Mouse (Mus musculus) midbrain, embryonic 14.5 days (tissue): ENCODE data around the gene Rbm38. TPM values are rescaled to one million over a fixed set of nuclear protein-coding genes. Genes with fewer than 3 reads are reported as not detected.

Experiments
- ATAC-seq: fragments of 200-750 bp; cut with Nextera tagmentation; 2 replicates; pipeline ENCODE4 v1.8.0; 2017; ENCODE audit warnings: moderate number of reproducible peaks, moderate library complexity; ENCODE audit not compliant: low FRiP score, low TSS enrichment
- DNase-seq: peaks from one replicate; pipeline ENCODE4 v3.0.0-alpha.2; 2015
- H3K27ac ChIP-seq: fragments of 300-500 bp; sonication (generic); replicated peaks from 2 replicates; pipeline ENCODE4 v1.5.1; 2014; ENCODE audit warnings: mild to moderate bottlenecking, low read depth, low read length, moderate library complexity
- H3K27me3 ChIP-seq: fragments of 300-500 bp; sonication (generic); 2 replicates; pipeline ENCODE4 v1.6.1; 2014; ENCODE audit warnings: low read length, control low read depth, mixed read lengths; ENCODE audit not compliant: control insufficient read depth, insufficient read depth
- H3K36me3 ChIP-seq: fragments of 300-500 bp; sonication (generic); 2 replicates; pipeline ENCODE4 v1.6.1; 2014; ENCODE audit warnings: low read length, control low read depth; ENCODE audit not compliant: control insufficient read depth, insufficient read depth
- H3K4me1 ChIP-seq: fragments of 300-500 bp; sonication (generic); 2 replicates; pipeline ENCODE4 v1.6.1; 2014; ENCODE audit warnings: mild to moderate bottlenecking, antibody characterized with exemption, low read length, control low read depth; ENCODE audit not compliant: control insufficient read depth, insufficient read depth
- H3K4me2 ChIP-seq: fragments of 300-500 bp; sonication (generic); 2 replicates; pipeline ENCODE4 v1.6.1; 2014; ENCODE audit warnings: mild to moderate bottlenecking, low read length, moderate library complexity
- H3K4me3 ChIP-seq: fragments of 300-500 bp; sonication (generic); replicated peaks from 2 replicates; pipeline ENCODE4 v1.5.1; 2014; ENCODE audit warnings: low read depth, low read length
- H3K9ac ChIP-seq: fragments of 300-500 bp; sonication (generic); replicated peaks from 2 replicates; pipeline ENCODE4 v1.6.1; 2014; ENCODE audit warnings: mild to moderate bottlenecking, low read length, moderate library complexity
- H3K9me3 ChIP-seq: fragments of 300-500 bp; sonication (generic); 2 replicates; pipeline ENCODE4 v1.6.1; 2016; ENCODE audit warnings: low read length, control low read depth, mixed read lengths; ENCODE audit not compliant: control insufficient read depth
- WGBS: fragments of 180-500 bp; shearing (Covaris S2); extraction: QIAGEN DNeasy Blood & Tissue Kit; methylation state at CpG from one replicate; pipeline ENCODE4 v1.1.7; 2014; 5-methylcytosine and 5-hydroxymethylcytosine counted together
- polyA plus RNA-seq: library from polyadenylated mRNA; unstranded; fragments of >200 nt; fragmentation: Nextera tagmentation; extraction: Ambion mirVana; gene quantifications from 2 replicates; pipeline ENCODE4 v1.2.1, GENCODE M21; 2014

Rbm38 gene
- polyA plus RNA-seq, 1 experiment from 2014 or later = 18.8 TPM

DNA sequence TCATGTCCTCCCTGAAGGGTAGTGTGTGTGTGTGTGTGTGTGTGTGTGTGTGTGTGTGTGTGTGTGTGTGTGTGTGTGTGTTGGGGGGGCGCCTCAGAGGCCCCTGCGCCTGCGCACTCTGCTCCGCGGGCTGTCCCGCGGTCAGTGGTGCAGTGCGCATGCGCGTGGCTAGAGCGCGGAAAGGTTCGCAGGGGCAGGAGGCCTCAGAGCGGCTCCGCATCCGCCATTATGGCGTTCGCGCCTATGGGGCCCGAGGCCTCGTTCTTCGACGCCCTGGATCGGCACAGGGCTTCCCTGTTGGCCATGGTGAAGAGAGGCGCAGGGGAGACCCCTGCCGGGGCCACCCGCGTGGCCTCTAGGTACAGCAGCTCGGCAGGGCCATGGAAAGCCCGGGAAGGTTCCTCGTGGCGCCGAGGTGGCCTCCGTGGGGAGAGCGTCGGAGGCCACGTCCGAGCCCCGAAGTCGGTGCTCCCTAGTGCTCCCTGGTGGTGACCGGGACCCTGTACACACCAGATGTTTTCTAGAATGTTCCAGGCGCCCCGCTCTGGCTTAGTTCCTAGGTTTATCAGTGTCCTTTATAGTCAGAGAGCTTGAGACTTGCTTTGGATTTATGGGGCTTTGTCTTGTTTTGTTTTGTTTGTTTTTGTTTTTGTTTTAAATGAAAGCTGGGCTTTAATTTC, 40.5 kb upstream of the Rbm38 start:
- 93% methylated on average over 43 of the region's 43 CpGs for WGBS
- Histone ChIP-seq H3K4me2 (no peak overlapping the region), H3K27me3 (no peaks in the 10 kb centered on the region), H3K9me3 (no peaks in the 10 kb centered on the region), H3K9ac (no peak overlapping the region), H3K4me1 (peaks cover 12% of the 10 kb centered on the region; the same call in 1 of the 2 replicates), H3K36me3 (no peaks in the 10 kb centered on the region), H3K27ac (no peak overlapping the region), H3K4me3 (no peak overlapping the region)
- no peak for DNase-seq
- no peak for ATAC-seq

DNA sequence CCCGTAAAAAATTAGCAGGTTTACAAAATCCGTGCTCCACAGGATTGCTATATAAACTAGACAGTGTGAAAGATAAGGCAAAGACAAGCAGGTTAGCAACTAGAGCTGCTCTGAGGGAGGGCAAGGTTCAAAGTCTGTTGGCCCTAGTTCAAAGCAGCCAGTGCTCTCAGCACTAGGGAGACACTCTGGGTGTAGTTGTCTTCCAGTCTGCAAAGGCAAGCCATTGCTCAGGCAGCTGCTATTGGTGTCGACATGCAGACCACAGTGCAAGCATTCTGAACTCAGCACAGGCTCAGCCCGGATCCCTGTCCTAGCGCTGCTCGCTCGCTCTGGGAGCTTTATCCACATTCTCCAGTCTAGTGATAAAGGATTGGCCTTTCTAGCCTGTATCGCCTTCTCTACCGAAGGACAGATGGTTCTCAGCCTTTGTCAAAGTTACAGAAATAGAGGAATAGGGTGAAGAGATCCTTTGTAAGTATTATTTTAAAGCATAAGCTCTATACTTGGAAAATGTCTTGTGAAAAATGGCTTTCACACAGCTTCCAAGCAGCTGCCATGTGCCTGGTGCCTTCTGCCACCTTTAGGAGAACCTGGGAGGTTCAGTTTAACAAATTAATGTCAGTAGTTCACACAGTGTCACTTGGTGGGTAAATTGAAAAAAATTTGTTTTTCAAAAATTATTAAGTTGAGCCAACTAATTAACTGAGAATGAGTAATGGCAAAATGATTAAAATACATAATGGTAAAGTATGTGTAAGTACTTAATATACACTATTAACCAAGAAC, 37.3 kb upstream of the Rbm38 start:
- H3K27me3 ChIP-seq = no peaks in the 10 kb centered on the region
- ATAC-seq (no peak), DNase-seq (no peak)
- no peak overlapping the region for H3K4me3 ChIP-seq
- H3K9ac ChIP-seq = no peak overlapping the region
- H3K4me2 ChIP-seq = no peak overlapping the region
- H3K9me3 ChIP-seq = no peaks in the 10 kb centered on the region
- H3K36me3 ChIP-seq = no peaks in the 10 kb centered on the region
- H3K4me1 ChIP-seq = no peaks in the 10 kb centered on the region
- 75% methylated on average over 9 of the region's 9 CpGs for WGBS
- no peak overlapping the region for H3K27ac ChIP-seq

DNA sequence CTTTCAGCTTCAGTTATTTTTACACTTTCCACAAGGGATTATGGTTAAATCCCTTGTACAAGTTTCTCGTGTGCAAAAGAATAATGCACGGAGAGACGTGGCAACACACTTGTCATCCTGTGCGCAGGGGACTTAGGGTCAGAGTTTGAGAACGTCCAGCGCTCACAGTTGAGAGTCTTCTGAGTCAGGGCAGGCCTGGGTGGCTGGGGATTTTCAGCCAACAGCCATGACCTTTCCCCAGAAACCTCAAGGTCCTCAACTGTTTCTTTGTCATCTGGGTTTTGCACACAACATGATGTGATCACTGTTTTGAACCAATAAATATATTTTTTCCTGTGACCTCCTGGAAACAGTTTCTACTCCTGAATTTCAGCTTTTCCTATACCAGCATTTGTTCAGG, 30.1 kb upstream of the Rbm38 start:
- Histone ChIP-seq H3K36me3 (no peaks in the 10 kb centered on the region), H3K4me3 (no peak overlapping the region), H3K4me2 (no peak overlapping the region), H3K4me1 (no peaks in the 10 kb centered on the region), H3K9ac (no peak overlapping the region), H3K27ac (no peak overlapping the region), H3K9me3 (no peaks in the 10 kb centered on the region), H3K27me3 (no peaks in the 10 kb centered on the region)
- ATAC-seq = no peak
- 73% methylated on average over 6 of the region's 6 CpGs for WGBS
- DNase-seq = no peak

DNA sequence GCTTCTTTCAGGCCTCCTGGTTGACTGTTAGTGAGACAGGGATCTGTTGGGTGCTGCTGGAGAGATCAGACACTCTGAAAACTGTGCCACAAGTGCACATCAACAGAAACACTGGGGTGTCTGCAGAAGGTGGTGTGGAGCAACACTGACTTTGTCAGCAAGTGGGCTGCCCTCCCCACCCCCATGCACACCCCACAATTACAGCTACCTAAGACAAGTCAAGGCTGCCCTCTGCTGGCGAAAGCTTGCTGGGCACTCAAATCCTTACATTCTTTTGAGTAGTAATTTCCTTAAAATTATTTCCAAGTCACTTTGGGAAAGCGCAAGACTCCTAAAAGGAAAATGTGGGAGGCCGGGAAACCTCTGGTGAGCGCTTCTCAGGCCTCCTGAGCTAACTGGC, 24.1 kb upstream of the Rbm38 start:
- Histone ChIP-seq H3K9me3 (no peaks in the 10 kb centered on the region), H3K4me1 (peaks cover 7% of the 10 kb centered on the region; the same call in 1 of the 2 replicates), H3K9ac (no peak overlapping the region), H3K27ac (no peak overlapping the region), H3K4me3 (no peak overlapping the region), H3K27me3 (no peaks in the 10 kb centered on the region), H3K4me2 (no peak overlapping the region), H3K36me3 (no peaks in the 10 kb centered on the region)
- ATAC-seq = no peak
- 17% methylated on average over 4 of the region's 4 CpGs for whole genome bisulfite sequencing
- DNase-seq = peak; percentile 89

DNA sequence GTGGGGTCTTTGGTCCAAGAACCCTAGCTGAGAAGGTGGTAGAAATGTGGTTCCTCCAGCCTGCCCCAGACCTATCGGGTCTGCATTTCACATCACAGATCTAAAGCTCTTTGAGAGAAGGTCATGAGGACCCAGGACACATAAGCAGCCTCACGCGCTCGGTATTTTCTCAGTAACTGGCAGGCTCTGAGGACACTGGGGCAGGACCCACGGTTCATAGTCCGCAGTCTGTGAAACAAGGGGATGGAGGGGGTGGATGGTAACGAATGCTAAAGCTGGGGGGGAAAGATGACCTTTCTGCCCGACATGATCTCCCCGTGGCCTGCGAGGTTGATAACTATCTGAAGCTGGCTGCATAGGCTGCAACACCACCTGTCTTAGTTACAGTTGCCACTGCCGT, 22.6 kb upstream of the Rbm38 start:
- H3K9ac ChIP-seq = no peak overlapping the region
- H3K4me1 ChIP-seq = peaks cover 11% of the 10 kb centered on the region; the same call in 1 of the 2 replicates
- peaks cover 3% of the 10 kb centered on the region for H3K36me3 ChIP-seq
- H3K9me3 ChIP-seq = no peaks in the 10 kb centered on the region
- 72% methylated on average over 11 of the region's 11 CpGs for WGBS
- ATAC-seq = no peak
- DNase-seq = no peak
- no peaks in the 10 kb centered on the region for H3K27me3 ChIP-seq
- no peak overlapping the region for H3K27ac ChIP-seq
- H3K4me3 ChIP-seq = no peak overlapping the region
- no peak overlapping the region for H3K4me2 ChIP-seq

DNA sequence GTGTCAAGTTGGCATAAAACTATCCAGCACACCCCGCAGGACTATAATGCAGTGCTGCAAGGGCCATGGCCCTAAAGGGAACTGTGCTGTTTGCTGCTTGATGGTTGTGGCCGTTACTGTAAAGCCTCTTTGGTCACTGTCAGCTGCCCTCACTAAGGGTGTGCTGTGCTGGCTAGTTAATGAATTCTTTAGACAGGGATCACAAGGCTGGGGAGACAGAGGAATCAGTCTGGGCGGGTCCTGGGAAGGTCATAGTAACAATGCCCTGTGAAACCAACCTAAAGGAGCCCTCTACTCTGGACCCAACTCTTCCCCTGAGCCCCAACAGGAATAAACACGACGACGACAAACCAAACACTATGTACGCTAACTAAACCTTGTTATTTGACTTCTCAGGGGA, 21.8 kb upstream of the Rbm38 start:
- 64% methylated on average over 7 of the region's 7 CpGs for WGBS
- ATAC-seq (no peak), DNase-seq (no peak)
- H3K27me3 ChIP-seq = no peaks in the 10 kb centered on the region
- H3K9ac ChIP-seq = no peak overlapping the region
- no peak overlapping the region for H3K27ac ChIP-seq
- no peak overlapping the region for H3K4me3 ChIP-seq
- H3K4me1 ChIP-seq = peaks cover 11% of the 10 kb centered on the region; the same call in 1 of the 2 replicates
- H3K4me2 ChIP-seq = no peak overlapping the region
- H3K36me3 ChIP-seq = peaks cover 9% of the 10 kb centered on the region
- no peaks in the 10 kb centered on the region for H3K9me3 ChIP-seq

DNA sequence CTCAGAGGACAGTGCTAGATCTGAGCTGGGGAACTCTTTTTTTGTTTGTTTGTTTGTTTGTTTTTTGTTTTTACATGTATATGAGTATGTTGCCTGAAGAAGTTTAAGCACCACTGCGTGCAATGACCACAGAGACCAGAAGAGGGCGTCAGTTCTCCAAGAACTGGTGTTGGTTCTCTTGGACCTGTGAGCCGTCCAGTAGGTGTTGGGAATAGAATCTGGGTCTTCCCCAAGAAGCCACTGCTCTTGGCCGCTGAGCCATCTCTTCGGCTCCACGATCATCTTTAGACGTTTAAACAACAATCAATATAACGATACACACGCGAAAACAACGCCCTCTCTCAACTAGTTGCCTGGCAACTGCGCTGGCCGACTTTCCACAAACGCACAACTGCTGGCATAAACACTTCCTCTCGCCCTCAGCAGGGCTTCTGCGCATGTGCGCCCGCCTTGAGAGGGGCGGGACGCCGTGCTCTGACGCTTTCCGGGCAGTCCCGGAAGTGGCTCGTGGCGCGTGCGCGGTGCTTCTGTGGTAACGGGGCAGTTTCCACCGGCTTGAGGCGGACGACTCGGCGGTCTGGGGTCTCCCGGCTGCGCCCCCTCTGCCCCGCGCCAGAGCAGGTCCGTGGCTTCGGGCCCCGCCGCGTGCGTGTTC, 20.5 kb upstream of the Rbm38 start, which contains the start of gene Rae1:
Gene Rae1, plus strand, starts transcription at position 488 of the 655 bp plus-strand sequence.
- Histone ChIP-seq H3K9ac (peak within 1 kb of the TSS; percentile 88), H3K4me2 (peak within 1 kb of the TSS; percentile 90), H3K27me3 (no peaks in the 10 kb centered on the region), H3K4me3 (peak within 1 kb of the TSS; percentile 97), H3K9me3 (no peaks in the 10 kb centered on the region), H3K27ac (peak within 1 kb of the TSS; percentile 80), H3K4me1 (peaks cover 11% of the 10 kb centered on the region; the same call in 1 of the 2 replicates), H3K36me3 (peaks cover 22% of the 10 kb centered on the region)
- peak; percentile 100 for DNase-seq
- ATAC-seq = peak; percentile 95
- WGBS = under 1% methylated on average over 39 of the region's 45 CpGs

DNA sequence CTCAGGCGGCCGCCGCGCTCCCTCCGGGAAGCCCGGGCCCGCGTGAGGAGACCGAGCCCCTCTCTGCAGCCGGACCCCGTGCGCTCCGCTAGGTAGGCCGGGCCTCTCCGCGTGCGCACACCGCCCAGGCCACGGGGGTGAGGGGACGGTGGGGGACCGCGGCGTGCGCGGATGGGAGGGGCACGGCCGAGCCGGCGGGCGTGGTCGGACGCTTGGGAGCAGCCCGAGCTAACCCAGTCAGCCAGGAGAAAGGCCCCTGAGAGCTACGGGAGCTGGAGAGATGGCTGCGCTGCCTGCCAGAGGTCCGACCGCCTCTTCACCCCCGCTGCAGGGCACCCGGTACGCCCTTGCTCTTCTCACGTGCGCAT, 20.0 kb upstream of the Rbm38 start:
- H3K9me3 ChIP-seq = no peaks in the 10 kb centered on the region
- H3K9ac ChIP-seq = peak overlapping the region; percentile 88
- no peaks in the 10 kb centered on the region for H3K27me3 ChIP-seq
- peak overlapping the region; percentile 80 for H3K27ac ChIP-seq
- peak; percentile 84 for ATAC-seq
- WGBS = under 1% methylated on average over 37 of the region's 42 CpGs
- peak overlapping the region; percentile 90 for H3K4me2 ChIP-seq
- H3K4me3 ChIP-seq = peak overlapping the region; percentile 97
- DNase-seq = no peak
- peaks cover 11% of the 10 kb centered on the region; the same call in 1 of the 2 replicates for H3K4me1 ChIP-seq
- peaks cover 27% of the 10 kb centered on the region for H3K36me3 ChIP-seq
